25 mouse cellular contexts compared by ENCODE assay signal in the genomic region with DNA sequence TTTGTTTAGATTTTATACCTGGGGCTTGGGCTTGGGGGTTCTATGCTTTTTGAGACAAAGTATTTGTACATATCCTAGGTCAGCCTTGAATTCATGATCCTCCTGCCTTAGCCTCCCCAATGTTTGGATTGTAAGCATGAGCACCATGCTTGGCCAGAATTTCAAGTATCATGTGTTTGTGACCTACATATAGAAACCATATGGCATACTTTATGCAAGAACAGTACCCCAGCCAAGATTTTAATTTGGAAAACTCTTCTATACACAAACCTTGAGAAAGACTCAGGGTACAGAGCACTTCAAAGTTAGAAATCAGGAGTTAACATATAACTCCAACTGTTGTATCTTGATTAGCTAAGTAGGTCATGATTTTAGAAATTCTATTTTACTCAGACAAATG. TPM values are rescaled to one million over a fixed set of nuclear protein-coding genes. Genes with fewer than 3 reads are reported as not detected.
DNase-seq lines count a peak whose midpoint lies in the region; ATAC-seq and TF ChIP-seq lines count a peak whose summit lies in the region.
"Had no signal": no experiment of that assay in that cellular context is flagged by ENCODE, and none has a peak within 500 bp of the region (broad histone marks: within the 10 kb centered on the region; RNA-seq: fewer than 3 reads in every experiment).

No protein-coding gene starts in this region.

- H3K27ac ChIP-seq in forebrain, postnatal 0 days (ENCODE audit: low read depth, low read length), result no peak overlapping the region
- H3K27ac ChIP-seq in forebrain, embryonic 11.5 days (ENCODE audit: low read depth, low read length), result no peak overlapping the region

- no peak overlapping the region for H3K4me3 ChIP-seq in forebrain, postnatal 0 days (ENCODE audit: low read depth, low read length)
- no peak overlapping the region for H3K4me3 ChIP-seq in forebrain, embryonic 11.5 days (ENCODE audit: low read depth, low read length)

- H3K9me3 ChIP-seq in forebrain, postnatal 0 days (ENCODE audit: low read length), result no peaks in the 10 kb centered on the region
- no peaks in the 10 kb centered on the region for H3K9me3 ChIP-seq in forebrain, embryonic 11.5 days (ENCODE audit: control insufficient read depth, low read length)
- H3K9me3 ChIP-seq: G1E had no signal

- no peak for TF ChIP-seq CTCF in forebrain, postnatal 0 days (IDR thresholded peaks at IDR 0.05; ENCODE audit: low read depth)

- H3K9ac ChIP-seq in forebrain, postnatal 0 days, result no peak overlapping the region
- no peak overlapping the region for H3K9ac ChIP-seq in forebrain, embryonic 11.5 days (ENCODE audit: low read length)

- no peak overlapping the region for H3K4me2 ChIP-seq in forebrain, postnatal 0 days (ENCODE audit: low read depth)
- no peak overlapping the region for H3K4me2 ChIP-seq in forebrain, embryonic 11.5 days (ENCODE audit: low read depth, low read length, severe bottlenecking)

- ATAC-seq in forebrain, postnatal 0 days, result peak; percentile 23; the same call in 1 of the 2 replicates
- no peak for ATAC-seq in forebrain, embryonic 11.5 days (replicated peaks; ENCODE audit: low FRiP score)
- peak; percentile 83 for ATAC-seq in frontal cortex, adult (ENCODE audit: low TSS enrichment)
- ATAC-seq: activated CD4-positive, CD25-positive, alpha-beta regulatory T cell, adult 4 months; CD4-positive, CD25-positive, alpha-beta regulatory T cell, adult 4 months; Patski had no signal

- DNase-seq in cerebellum, adult 9-10 months, result peak; percentile 17
- no peak for DNase-seq in cerebellum, postnatal 14 days
- no peak for DNase-seq in forebrain, postnatal 0 days
- no peak for DNase-seq in forebrain, embryonic 11.5 days (ENCODE audit: low spot score)
- no peak for DNase-seq in frontal cortex, postnatal 36 days (ENCODE audit: low spot score in 2 of 2)
- peak; percentile 52 for DNase-seq in brain, adult 2 months (ENCODE audit: low read depth, low spot score)
- no peak for DNase-seq in thymus, postnatal 25 days
- DNase-seq: adrenal gland, adult 2 months; adrenal gland, adult 8-10 months; adrenal gland, postnatal 10 days; adrenal gland, postnatal 14 days; adrenal gland, postnatal 25 days; adrenal gland, postnatal 36 days; B cell, adult 2 months; cerebellum, adult 11 months; cerebellum, adult 11-12 months; cerebellum, adult 18-20 months had no signal

- H3K27me3 ChIP-seq in forebrain, postnatal 0 days (ENCODE audit: insufficient read depth, low read length), result no peaks in the 10 kb centered on the region
- no peaks in the 10 kb centered on the region for H3K27me3 ChIP-seq in forebrain, embryonic 11.5 days (ENCODE audit: control insufficient read depth, insufficient read depth, low read length)
- H3K27me3 ChIP-seq: CH12.LX, Patski had no signal

- H3K36me3 ChIP-seq in forebrain, postnatal 0 days (ENCODE audit: insufficient read depth), result peaks cover 50% of the 10 kb centered on the region
- H3K36me3 ChIP-seq in forebrain, embryonic 11.5 days (ENCODE audit: control insufficient read depth, insufficient read depth, low read length), result peaks cover 2% of the 10 kb centered on the region; the same call in 1 of the 2 replicates
- H3K36me3 ChIP-seq: G1E had no signal

- no peaks in the 10 kb centered on the region for H3K4me1 ChIP-seq in forebrain, postnatal 0 days (ENCODE audit: insufficient read depth)
- H3K4me1 ChIP-seq in forebrain, embryonic 11.5 days (replicated peaks; ENCODE audit: control insufficient read depth, insufficient read depth, low read length), result no peaks in the 10 kb centered on the region

RNA-seq across cellular contexts. Expression of a gene that starts 49.8 kb away (rescaled TPM):
- 15.1 and 16.9 TPM in 2 replicates for total RNA-seq in forebrain, postnatal 0 days (2014; rRNA removed)
- 2.5 and 5.2 TPM in 2 replicates for polyA plus RNA-seq in forebrain, postnatal 0 days (2015; fragmentation: Nextera tagmentation; extraction: Ambion mirVana)
- polyA plus RNA-seq in forebrain, embryonic 11.5 days (2014; fragmentation: Nextera tagmentation; extraction: Ambion mirVana), result 0.69 and 0.83 TPM in 2 replicates
- total RNA-seq: MEL had no signal
- polyA plus RNA-seq: C2C12; CD4-positive, CD25-positive, alpha-beta regulatory T cell, adult 4 months; Patski had no signal

Comparison
In these comparisons a context has a peak if more than half of its experiments do, and no peak if none do; other contexts are left out.
1. DNase-seq: peak in cerebellum, adult 9-10 months (single experiment) and brain, adult 2 months (single experiment); none in cerebellum, postnatal 14 days (0 of 2), forebrain, postnatal 0 days (single experiment), forebrain, embryonic 11.5 days (single experiment), frontal cortex, postnatal 36 days (0 of 2) and thymus, postnatal 25 days (single experiment).